Mouse (Mus musculus) kidney, adult 18-20 months (tissue): ENCODE data around the gene Csf2rb.
"Not testable (repeated sequence)": the region's sequence is repeated elsewhere in the genome, so short reads cannot be mapped to it uniquely, and the experiment has no call there.

Source experiments
- DNase-seq: peaks from one replicate; pipeline ENCODE4 v3.0.0; 2021

Gene Csf2rb

GRCm38 (mm10) chr15:78327753-78328341 is 2.3 kb downstream of the Csf2rb start:
- DNase-seq, result not testable (repeated sequence)

DNA sequence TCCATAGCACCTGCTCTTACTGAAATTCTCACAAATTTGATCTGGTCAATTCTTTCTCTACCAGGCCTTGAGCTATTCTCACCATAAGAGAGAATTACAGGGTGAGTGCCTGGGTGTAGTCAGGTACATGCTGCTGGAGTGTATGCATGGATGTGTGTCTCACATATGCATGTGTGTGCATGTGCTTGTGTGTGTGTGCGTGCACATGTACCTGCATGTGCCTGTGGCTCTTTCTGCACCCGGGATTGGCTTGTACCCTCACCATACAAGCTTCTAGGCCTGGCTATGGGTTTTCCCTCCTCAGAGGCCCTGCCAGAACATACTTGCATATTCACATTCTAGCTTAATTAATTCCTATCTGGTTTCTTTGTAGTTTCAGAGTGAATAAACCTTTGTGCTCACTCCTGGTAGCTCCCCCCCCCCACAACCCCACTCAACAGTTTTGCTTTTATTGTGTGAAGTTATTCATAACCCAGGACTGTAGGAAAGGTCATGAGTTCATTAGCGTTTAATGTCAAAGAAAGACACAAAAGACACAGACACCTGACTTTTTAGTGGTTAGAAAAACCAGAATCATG is 3.1 kb downstream of the Csf2rb start:
- DNase-seq, result no peak

- DNase-seq, result not testable (repeated sequence)
Observed at GRCm38 (mm10) chr15:78329972-78330371, 4.4 kb downstream of the Csf2rb start.

DNA sequence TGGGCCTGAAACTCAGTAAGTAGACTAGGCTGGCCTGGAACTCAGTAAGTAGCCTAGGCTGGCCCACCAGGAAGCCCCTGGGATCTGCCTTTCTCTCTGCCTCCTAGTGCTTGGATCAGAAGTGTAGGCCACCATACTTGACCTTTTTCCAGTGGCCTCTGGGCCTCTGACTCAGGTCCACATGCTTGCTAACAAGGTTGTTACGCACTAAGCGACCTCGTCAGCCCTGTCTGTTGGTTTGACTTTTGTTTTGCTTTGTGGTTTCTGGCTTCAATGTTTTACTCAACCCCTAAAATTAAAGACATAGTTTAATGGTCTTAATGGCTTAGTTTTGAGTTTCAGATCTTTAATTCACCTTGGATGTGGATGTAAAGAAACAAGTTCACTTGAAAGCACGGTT is 5.2 kb downstream of the Csf2rb start:
- no peak for DNase-seq

- DNase-seq, result no peak
Observed at GRCm38 (mm10) chr15:78331523-78332340, 6.2 kb downstream of the Csf2rb start.

DNA sequence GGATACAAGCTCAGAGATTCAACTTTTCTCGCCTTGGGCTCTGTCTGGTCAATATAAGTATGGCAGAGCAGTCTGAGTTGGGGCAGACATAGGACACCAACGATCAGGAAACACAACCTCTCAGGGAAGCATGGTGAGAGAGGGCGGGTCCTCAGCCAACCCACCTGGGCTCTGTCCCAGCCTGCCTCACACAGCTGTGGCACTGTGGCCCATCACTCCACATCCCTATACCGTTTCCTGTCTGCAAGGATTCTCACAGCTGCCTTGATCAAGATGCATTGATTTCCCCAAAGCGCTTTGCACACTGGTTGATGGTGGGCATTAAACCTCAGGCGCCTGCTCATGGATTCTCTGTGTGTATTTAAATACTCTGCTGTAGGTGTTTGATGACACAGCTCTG is 7.4 kb downstream of the Csf2rb start:
- no peak for DNase-seq

GRCm38 (mm10) chr15:78334380-78334779 is 8.8 kb downstream of the Csf2rb start:
- no peak for DNase-seq

- DNase-seq, result peak; percentile 29
Observed at GRCm38 (mm10) chr15:78339627-78340423, 14.3 kb downstream of the Csf2rb start.

DNA sequence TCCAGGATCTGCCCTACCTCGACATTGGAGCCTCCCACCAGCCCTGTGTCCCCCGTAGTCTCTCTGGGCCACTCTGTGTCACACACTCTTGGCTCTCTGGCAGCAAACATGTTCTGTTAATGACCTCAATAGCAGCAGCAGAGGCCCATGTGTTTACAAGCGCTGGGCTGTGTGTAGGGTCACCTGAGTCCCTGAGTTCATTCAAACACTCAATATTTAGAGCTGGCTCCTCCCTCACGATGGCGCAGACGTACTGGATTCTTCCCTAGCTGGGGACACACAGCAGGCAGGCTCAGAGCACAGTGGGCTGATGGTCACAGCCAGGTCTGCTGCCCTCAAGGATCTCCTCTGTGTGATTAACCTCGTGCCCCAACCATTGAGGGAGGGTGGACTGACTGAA is 15.4 kb downstream of the Csf2rb start:
- not testable (repeated sequence) for DNase-seq

DNA sequence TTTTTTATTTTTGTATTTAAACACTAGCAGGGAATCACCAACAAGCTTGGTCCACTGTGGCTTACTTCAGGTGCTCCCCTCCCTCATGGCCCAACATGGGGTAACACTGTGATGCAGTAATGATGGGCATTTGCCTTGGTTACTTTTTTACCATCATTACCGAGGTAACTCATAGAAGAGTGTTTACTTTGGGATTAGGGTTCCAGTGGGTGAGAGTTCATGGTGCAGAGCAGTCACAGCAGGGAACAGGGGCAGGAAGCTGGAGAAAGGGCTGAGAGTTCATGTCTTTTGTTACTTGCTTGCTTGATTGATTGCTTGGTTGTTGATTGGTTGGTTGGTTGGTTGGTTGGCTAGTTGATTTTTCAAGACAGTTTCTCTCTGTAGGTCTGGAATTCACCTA is 18.1 kb downstream of the Csf2rb start:
- DNase-seq, result no peak

DNA sequence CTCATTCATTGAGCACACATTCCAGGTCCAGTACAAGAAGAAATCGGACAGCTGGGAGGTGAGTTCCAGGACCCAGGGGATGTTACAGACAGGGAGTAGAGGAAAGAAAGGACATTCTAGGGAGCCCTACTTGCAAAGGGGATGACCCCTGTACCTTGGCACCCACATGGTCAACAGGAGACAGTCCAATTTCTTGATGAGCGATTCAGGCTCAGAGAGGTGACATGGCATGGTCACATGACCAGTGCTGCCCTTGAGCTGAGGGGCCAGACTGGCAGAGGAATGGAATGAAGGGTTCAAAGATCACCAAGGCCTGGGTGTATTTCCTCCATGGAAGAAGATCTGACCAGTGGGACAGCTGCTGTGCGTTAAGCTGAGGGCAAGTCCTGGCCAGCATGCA is 19.0 kb downstream of the Csf2rb start:
- peak; percentile 46 for DNase-seq

- DNase-seq, result no peak
Observed at GRCm38 (mm10) chr15:78351586-78352165, 26.1 kb downstream of the Csf2rb start.

DNA sequence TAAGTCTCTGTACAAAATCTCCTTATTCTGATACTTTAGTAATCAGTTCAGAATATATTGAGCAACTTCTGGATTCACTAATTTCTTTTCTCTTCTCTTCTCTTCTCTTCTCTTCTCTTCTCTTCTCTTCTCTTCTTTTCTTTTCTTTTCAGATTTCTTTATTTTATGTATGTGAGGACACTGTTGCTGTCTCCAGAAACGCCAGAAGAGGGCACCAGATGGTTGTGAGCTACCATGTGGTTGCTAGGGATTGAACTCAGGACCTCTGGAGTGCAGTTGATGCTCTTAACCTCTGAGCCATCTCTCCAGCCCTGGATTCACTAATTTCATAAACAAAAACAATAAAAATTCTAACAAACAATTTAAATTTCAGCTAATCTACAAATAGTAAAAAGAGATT is 29.4 kb downstream of the Csf2rb start:
- peak; percentile 46 for DNase-seq

DNA sequence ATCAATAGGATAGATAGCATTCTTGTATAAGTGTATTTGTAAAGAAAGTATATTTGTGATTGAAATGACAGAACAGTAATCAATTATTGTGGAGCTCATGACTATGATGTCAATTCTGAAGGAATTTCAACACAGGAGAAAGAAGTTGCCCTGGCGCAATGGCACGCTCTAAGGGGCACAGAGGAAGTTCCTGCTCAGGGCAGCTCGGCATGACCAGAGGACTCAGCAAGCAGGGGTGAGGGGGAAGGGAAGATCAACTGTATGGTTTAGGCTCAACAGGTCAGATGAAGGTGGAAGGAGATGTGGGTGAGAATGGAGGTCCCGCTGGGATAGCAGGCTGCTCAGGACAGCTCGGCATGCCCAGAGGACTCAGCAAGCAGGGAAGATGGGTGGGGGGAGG is 30.0 kb downstream of the Csf2rb start:
- no peak for DNase-seq

DNA sequence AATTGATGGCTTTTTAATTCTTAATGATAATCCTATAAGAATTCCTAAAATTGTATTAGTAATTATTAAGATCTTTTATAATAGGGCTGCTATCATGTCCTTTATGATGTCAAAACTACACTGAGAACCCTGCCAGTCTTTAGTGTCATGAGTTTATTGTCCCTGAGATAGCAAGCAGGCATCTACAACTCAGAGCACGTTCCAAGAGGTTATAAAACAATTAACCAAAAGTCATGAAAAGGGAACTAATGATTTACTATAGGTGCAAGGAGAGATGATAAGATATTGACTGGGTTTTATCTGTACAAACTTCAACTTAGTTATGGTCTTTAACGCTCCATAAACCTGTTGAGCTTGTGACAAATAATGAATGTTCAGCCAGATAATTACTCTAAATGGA is 40.4 kb downstream of the Csf2rb start:
- no peak for DNase-seq

DNA sequence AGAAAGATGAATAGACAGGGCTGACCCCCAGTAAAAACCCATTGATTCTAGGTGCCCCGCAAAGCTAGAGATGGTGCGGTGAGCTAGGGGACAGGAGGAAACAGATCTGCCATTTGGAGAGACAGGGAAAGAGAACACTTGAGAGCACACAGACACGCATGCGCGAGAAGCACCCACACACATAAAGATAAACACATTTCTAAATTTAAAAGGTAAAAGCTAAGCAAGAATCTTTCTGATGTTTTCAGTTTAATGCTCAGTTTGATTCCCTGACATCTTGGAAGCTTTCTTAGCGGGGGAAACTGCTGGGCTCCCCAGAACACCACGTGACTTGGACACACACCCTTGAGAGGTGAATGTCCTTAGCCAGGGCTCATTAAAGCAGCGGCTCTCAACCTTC is 41.3 kb downstream of the Csf2rb start:
- no peak for DNase-seq

DNA sequence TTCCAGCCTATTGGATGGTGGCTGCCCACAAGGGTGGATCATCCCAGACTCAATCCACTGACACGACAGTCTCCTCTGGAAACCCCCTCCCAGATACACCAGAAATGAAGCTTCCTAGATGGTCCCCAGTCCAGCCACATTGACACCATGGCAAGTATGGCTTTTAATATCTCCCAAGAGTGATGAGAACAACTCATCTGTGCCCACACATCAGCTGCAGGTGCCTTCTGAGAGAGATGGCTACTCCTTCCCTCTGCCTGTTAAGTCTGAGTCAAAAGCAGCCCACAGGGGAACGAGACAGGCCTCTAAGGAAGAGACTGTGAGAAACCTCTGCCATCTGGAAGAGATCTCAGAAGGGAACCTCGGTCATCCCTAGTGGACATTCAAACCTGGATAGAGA is 42.3 kb downstream of the Csf2rb start:
- no peak for DNase-seq

GRCm38 (mm10) chr15:78368926-78369346 is 43.4 kb downstream of the Csf2rb start:
- DNase-seq, result peak; percentile 44

DNA sequence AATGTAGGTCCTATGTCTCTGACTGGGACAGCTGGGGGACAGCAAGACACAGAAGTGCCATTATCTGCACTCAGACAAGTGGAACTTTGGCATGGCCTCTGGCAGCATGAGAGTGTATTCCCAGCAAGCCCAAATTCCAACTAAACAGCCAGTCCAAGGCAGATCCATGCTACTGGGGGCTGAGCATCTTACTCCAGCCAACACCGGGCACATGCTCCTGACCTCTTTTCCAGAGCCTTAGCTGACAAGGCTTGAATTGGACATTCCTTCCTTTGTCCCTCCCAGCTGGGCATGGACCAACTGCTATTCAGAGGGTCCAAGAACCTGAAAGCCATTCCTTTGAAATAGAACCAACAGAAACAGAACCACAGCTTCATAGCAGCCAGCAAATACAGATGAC is 44.1 kb downstream of the Csf2rb start:
- no peak for DNase-seq

DNA sequence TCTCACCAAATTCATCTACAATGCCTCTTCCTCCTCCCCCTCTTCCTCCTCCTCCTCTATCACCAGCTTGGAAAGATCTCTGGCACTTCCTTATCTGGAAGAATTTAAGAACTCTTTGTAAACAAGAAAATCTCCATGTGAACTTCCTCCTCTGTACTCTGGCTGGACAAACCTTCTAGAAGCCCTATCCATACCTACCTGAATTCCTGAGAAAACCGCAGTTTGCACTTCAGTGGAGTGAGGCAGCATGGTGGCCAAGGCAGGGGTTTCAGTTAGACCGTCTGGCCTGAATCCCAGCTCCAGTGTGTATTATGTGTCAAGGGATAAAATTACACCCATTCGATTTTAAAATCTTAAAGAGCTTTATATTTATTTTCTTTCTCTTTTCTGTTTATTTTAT is 47.2 kb downstream of the Csf2rb start:
- DNase-seq, result no peak

- DNase-seq, result no peak
Observed at GRCm38 (mm10) chr15:78374204-78374603, 48.7 kb downstream of the Csf2rb start.

DNA sequence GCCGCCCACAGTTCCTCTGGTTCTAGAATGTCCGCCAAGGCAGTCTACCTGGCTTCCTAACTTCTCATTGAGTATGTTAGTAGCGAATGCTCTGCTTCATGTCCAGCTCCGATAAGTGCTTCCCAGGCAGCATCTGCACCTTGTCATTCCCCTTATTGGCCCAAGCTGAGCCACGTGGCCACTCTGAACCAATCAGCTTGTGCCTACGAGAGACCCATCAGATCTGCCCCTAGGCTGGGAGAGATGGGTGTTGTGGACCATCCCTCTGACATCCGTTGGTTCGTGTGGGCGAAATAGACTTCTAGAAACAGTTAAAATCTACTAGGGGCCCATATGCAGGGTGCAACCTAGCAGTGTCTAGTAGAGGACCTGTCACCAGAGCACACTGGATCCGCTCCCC is 52.3 kb downstream of the Csf2rb start:
- no peak for DNase-seq

DNA sequence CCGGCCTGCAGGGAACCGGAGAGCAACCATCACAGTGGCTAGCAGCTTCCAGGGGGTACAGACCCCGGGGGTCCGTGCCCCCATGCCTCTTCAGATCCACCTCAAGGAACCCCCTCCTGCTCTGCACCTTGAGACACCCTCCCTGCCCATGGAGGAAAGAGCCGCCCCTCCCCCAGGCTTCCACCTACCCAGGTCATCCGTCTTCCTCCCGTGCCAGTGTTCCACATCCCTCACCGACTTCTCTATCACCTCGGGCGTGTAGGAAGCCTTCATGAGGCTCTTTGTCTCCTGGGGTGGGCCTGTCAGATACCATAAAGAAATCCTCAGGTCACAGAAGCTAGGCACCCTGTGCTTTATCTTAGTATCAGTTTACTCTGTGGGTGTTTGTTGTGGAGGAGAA is 53.0 kb downstream of the Csf2rb start:
- DNase-seq, result no peak
